Mouse (Mus musculus): Measurements from ENCODE around the gene Tmed6.

DNA sequence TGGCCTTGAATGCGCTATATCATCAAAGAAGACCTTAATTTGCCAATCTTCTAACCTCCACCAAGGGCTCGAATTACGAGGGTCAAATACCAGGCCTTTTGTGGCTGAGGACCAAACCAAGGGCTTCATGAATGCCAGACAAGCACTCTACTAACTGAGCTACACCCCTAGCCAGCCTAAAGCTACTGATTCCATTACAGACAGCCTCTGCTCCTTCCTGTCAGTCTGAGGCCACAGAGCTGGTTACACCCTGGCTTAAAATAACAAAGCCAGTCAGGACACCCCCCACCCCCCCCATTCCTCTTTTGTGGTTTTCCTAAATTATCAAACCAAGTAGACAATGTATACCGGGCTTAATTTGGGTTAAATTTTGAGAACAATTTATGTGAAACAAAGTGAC lies 8.3 kb upstream of the Tmed6 start:
- TF ChIP-seq CTCF (conservative IDR thresholded peaks at IDR 0.05; ENCODE audit: low read length), result no peak
- TF ChIP-seq NANOG (IDR thresholded peaks at IDR 0.05; ENCODE audit: borderline replicate concordance, low read length), result no peak
- TF ChIP-seq POU5F1 (IDR thresholded peaks at IDR 0.05; ENCODE audit: borderline replicate concordance, low read length), result no peak

All from E14TG2a.4 (cell line).